Mouse (Mus musculus) intestine, embryonic 15.5 days (tissue): Measurements from ENCODE around the gene Shisal2b. TPM values are rescaled to one million over a fixed set of nuclear protein-coding genes. Genes with fewer than 3 reads are reported as not detected.

Experiments used
- ATAC-seq: fragments of 200-750 bp; cut with Nextera tagmentation; 2 replicates; pipeline ENCODE4 v1.8.0; 2017; ENCODE audit warnings: moderate TSS enrichment, moderate library complexity
- H3K27ac ChIP-seq: fragments of 300-500 bp; sonication (generic); 2 replicates; pipeline ENCODE4 v1.5.1; 2015; ENCODE audit warnings: mild to moderate bottlenecking, inconsistent platforms
- H3K27me3 ChIP-seq: fragments of 300-500 bp; sonication (generic); replicated peaks from 2 replicates; pipeline ENCODE4 v1.6.1; 2015; ENCODE audit warnings: inconsistent platforms
- H3K36me3 ChIP-seq: fragments of 300-500 bp; sonication (generic); 2 replicates; pipeline ENCODE4 v1.6.1; 2015; ENCODE audit warnings: inconsistent platforms
- H3K4me1 ChIP-seq: fragments of 300-500 bp; sonication (generic); replicated peaks from 2 replicates; pipeline ENCODE4 v1.6.1; 2015; ENCODE audit warnings: inconsistent platforms
- H3K4me2 ChIP-seq: fragments of 300-500 bp; sonication (generic); replicated peaks from 2 replicates; pipeline ENCODE4 v1.6.1; 2015; ENCODE audit warnings: mild to moderate bottlenecking, inconsistent platforms
- H3K4me3 ChIP-seq: fragments of 300-500 bp; sonication (generic); replicated peaks from 2 replicates; pipeline ENCODE4 v1.5.1; 2015; ENCODE audit warnings: inconsistent platforms
- H3K9ac ChIP-seq: fragments of 300-500 bp; sonication (generic); 2 replicates; pipeline ENCODE4 v1.6.1; 2015; ENCODE audit warnings: inconsistent platforms
- H3K9me3 ChIP-seq: fragments of 300-500 bp; sonication (generic); 2 replicates; pipeline ENCODE4 v1.6.1; 2016; ENCODE audit warnings: inconsistent platforms
- WGBS: fragments of 180-500 bp; shearing (Covaris S2); methylation state at CpG from one replicate; pipeline ENCODE4 v1.1.7; 2015; 5-methylcytosine and 5-hydroxymethylcytosine counted together
- polyA plus RNA-seq: library from polyadenylated mRNA; unstranded; fragments of >200 nt; fragmentation: Nextera tagmentation; extraction: Ambion mirVana; gene quantifications from 2 replicates; pipeline ENCODE4 v1.2.1, GENCODE M21; 2015

Gene Shisal2b
- polyA plus RNA-seq, 1 experiment from 2014 or later = 0.25 TPM

DNA sequence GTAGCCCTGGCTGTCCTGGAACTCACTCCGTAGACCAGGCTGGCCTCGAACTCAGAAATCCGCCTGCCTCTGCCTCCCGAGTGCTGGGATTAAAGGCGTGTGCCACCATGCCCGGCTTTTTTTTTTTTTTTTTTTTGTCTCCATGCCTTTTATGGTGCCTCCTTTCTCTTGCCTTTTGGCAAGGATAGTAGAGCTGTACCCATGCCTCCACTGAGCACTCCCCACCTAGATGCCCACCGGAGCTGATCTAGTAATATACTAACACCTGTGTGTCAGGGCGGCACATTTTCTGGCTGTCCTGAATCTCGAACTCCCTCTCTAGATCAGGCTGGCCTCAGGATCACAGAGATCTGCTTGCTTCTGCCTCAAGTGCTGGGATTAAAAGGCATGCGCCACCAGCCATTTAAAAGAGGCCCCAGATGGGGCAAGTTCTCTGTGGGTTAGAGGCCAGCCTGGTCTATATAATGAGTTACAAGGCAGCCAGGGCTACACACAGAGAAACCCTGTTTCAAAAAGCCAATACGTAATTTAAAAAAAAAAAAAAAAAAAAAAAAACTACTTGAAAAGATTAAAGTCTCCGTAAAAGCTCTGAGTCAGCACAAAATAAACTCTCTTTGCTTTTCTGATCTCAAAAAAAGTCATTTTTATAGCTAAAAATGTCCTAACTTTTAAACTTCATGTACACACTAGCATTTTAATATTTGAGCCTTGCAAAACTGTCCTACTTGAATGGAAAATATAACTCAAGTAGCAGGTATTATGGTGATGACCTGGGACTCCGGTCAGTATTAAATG, 20.2 kb downstream of the Shisal2b start:
- no peak overlapping the region for H3K4me2 ChIP-seq
- no peak for ATAC-seq
- no peaks in the 10 kb centered on the region for H3K27me3 ChIP-seq
- 87% methylated on average over 12 of the region's 13 CpGs for WGBS
- H3K27ac ChIP-seq = no peak overlapping the region
- 0 out of 2 replicates have a peak, but pooled peaks cover 4% of the 10 kb centered on the region for H3K36me3 ChIP-seq
- no peak overlapping the region for H3K4me3 ChIP-seq
- H3K4me1 ChIP-seq = no peaks in the 10 kb centered on the region
- H3K9ac ChIP-seq = no peak overlapping the region
- H3K9me3 ChIP-seq = no peaks in the 10 kb centered on the region

DNA sequence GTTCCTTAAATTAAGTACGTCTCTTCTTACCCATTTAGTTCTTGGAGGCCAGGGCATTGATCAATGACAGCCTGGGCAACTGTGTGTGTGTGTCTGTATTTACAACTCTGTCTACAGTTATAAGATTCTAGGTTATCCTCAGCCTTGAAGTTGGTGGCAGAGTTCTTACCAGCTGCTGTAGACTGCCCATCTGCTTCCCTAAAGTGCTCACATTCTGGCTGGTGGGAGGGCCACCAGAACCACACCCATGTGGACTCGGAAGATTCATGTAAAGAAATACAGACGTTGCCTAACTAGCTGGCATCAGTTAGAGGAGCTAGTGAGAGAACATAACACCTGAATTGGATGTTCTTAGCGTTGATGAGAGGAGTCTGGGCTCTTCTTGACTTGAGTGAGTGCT, 21.8 kb downstream of the Shisal2b start:
- WGBS = 63% methylated on average over 4 of the region's 4 CpGs
- H3K9me3 ChIP-seq = no peaks in the 10 kb centered on the region

GRCm38 (mm10) chr13:104837628-104838027, 26.1 kb downstream of the Shisal2b start:
- no peak overlapping the region for H3K4me3 ChIP-seq
- no peak for ATAC-seq
- no peak overlapping the region for H3K4me2 ChIP-seq
- WGBS = 68% methylated on average over 7 of the region's 7 CpGs
- no peak overlapping the region for H3K27ac ChIP-seq
- H3K36me3 ChIP-seq = peaks cover 10% of the 10 kb centered on the region
- no peak overlapping the region for H3K9ac ChIP-seq
- H3K27me3 ChIP-seq = no peaks in the 10 kb centered on the region
- no peaks in the 10 kb centered on the region for H3K4me1 ChIP-seq
- no peaks in the 10 kb centered on the region for H3K9me3 ChIP-seq

More for the DNA sequence above, 21.8 kb downstream of the Shisal2b start:
- no peak overlapping the region for H3K4me2 ChIP-seq
- peaks cover 5% of the 10 kb centered on the region; the same call in 1 of the 2 replicates for H3K36me3 ChIP-seq
- no peak overlapping the region for H3K9ac ChIP-seq
- no peak overlapping the region for H3K4me3 ChIP-seq
- H3K27me3 ChIP-seq = no peaks in the 10 kb centered on the region
- no peak overlapping the region for H3K27ac ChIP-seq
- ATAC-seq = no peak
- no peaks in the 10 kb centered on the region for H3K4me1 ChIP-seq

DNA sequence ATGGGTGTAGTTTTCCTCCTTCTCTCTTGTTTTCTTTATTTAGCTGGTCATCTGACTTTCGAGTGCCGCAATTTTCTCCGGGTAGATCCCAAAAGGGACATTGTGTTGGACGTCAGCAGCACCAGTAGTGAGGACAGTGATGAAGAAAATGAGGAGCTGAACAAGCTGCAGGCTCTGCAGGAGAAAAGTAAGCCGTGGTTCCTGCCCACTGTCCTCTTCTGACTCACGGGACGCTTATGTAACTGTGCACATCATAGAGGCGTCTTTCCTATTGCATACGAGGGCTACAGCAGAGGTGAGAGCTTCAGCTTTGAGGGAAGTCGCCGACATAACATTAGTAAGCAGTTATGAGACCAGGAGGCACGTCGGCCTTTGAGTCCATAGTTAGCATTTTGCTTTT, 30.9 kb downstream of the Shisal2b start:
- Histone ChIP-seq H3K4me3 (no peak overlapping the region), H3K4me2 (no peak overlapping the region), H3K4me1 (no peaks in the 10 kb centered on the region), H3K27ac (no peak overlapping the region), H3K9ac (no peak overlapping the region), H3K27me3 (no peaks in the 10 kb centered on the region), H3K9me3 (no peaks in the 10 kb centered on the region), H3K36me3 (peaks cover 17% of the 10 kb centered on the region)
- no peak for ATAC-seq
- WGBS = 95% methylated on average over 13 of the region's 13 CpGs

- no peak for ATAC-seq
- H3K4me3 ChIP-seq = no peak overlapping the region
- 86% methylated on average over 2 of the region's 2 CpGs for WGBS
Measured at GRCm38 (mm10) chr13:104825470-104825869, 38.2 kb downstream of the Shisal2b start.

DNA sequence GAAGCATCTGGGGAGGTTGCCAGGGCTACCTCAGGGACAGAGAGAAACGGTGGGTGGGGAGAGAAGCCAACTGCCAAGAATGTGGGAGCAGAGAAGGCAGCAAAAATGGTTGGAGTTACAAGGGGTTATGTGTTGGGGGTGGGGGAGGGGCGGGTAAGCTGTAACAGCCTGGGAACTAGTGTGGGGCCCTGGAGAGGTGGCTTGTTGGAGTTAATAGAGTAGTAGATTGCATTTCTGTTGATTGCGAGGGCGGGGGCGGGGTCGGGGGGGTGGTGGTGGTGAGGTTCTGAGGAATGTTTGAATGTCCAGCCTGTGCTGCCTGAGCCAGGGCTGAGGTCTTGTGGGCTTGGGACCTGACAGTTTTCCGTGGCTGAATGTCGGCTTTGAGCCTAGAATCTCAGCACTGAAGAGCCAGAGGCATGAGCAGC, 41.3 kb downstream of the Shisal2b start:
- Histone ChIP-seq H3K9ac (no peak overlapping the region), H3K4me3 (no peak overlapping the region), H3K27me3 (no peaks in the 10 kb centered on the region), H3K27ac (no peak overlapping the region), H3K36me3 (0 out of 2 replicates have a peak, but pooled peaks cover 4% of the 10 kb centered on the region), H3K9me3 (no peaks in the 10 kb centered on the region), H3K4me1 (0 out of 2 replicates have a peak, but pooled peaks cover 5% of the 10 kb centered on the region), H3K4me2 (no peak overlapping the region; the same call in 1 of the 2 replicates)
- 22% methylated on average over 8 of the region's 8 CpGs for WGBS
- ATAC-seq = peak; percentile 64

More at GRCm38 (mm10) chr13:104825470-104825869, 38.2 kb downstream of the Shisal2b start:
- Histone ChIP-seq H3K4me1 (no peaks in the 10 kb centered on the region), H3K4me2 (no peak overlapping the region), H3K27ac (no peak overlapping the region), H3K9me3 (no peaks in the 10 kb centered on the region), H3K36me3 (peaks cover 18% of the 10 kb centered on the region), H3K27me3 (no peaks in the 10 kb centered on the region), H3K9ac (no peak overlapping the region)

DNA sequence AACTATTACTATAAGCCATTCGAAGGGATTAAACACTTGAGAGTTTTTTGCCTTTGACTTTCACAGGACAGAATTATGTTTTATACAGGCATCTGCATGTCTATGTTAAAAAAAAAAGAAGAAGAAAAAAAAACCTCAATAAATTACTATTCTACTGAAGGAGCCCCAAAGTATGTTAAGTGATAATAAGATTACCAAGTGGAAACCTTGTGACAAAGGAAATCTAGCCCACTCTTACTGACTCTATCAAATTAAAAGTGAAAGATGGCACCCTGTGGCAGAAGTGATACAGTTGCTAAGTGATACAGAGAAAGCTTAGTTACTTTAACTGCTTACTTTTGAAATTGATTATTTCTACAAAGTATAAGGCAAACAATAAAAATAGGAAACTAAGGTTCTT, 41.8 kb downstream of the Shisal2b start:
- no peak for ATAC-seq
- no peak overlapping the region for H3K27ac ChIP-seq
- 96% methylated on average over 1 of the region's 1 CpGs for WGBS
- H3K36me3 ChIP-seq = 0 out of 2 replicates have a peak, but pooled peaks cover under 1% of the 10 kb centered on the region
- 0 out of 2 replicates have a peak, but pooled peaks cover 5% of the 10 kb centered on the region for H3K4me1 ChIP-seq
- no peak overlapping the region; the same call in 1 of the 2 replicates for H3K4me2 ChIP-seq
- no peak overlapping the region for H3K9ac ChIP-seq
- H3K4me3 ChIP-seq = no peak overlapping the region
- H3K27me3 ChIP-seq = no peaks in the 10 kb centered on the region
- H3K9me3 ChIP-seq = no peaks in the 10 kb centered on the region

GRCm38 (mm10) chr13:104821192-104821591, 42.5 kb downstream of the Shisal2b start:
- Histone ChIP-seq H3K4me2 (no peak overlapping the region), H3K9ac (no peak overlapping the region), H3K27me3 (no peaks in the 10 kb centered on the region), H3K9me3 (no peaks in the 10 kb centered on the region), H3K4me1 (0 out of 2 replicates have a peak, but pooled peaks cover 5% of the 10 kb centered on the region), H3K36me3 (no peaks in the 10 kb centered on the region), H3K4me3 (no peak overlapping the region), H3K27ac (no peak overlapping the region)
- no peak for ATAC-seq

DNA sequence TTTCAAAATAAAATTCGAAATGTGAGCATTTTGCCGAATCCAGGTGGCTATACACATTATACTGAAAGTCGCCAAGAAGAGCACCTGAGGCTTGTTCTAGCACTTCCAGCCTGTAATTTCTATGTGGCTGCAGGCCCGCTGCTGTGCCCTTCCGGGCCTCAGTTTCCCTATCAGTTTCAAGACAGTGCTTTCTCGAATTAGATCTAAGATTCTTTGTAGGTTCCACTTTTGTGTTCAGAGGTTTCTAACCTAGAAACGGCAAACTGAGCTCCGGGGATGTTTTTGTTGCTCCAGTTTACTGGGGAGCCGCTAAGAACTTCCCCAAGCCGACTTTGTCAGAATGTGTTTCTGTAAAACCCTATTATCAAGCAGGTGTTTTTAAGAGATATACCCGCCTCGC, 46.0 kb downstream of the Shisal2b start:
- peaks cover 5% of the 10 kb centered on the region; the same call in 1 of the 2 replicates for H3K4me1 ChIP-seq
- H3K9ac ChIP-seq = peak overlapping the region; percentile 83
- 49% methylated on average over 12 of the region's 12 CpGs for WGBS
- ATAC-seq = no peak
- H3K4me3 ChIP-seq = peak overlapping the region; percentile 70
- no peaks in the 10 kb centered on the region for H3K36me3 ChIP-seq
- no peaks in the 10 kb centered on the region for H3K9me3 ChIP-seq
- peak overlapping the region; percentile 74; the same call in 1 of the 2 replicates for H3K27ac ChIP-seq
- peak overlapping the region; percentile 70 for H3K4me2 ChIP-seq
- no peaks in the 10 kb centered on the region for H3K27me3 ChIP-seq

- H3K9me3 ChIP-seq = no peaks in the 10 kb centered on the region
- peak within 1 kb of the TSS; percentile 70 for H3K4me2 ChIP-seq
- peak within 1 kb of the TSS; percentile 70 for H3K4me3 ChIP-seq
- WGBS = under 1% methylated on average over 50 of the region's 50 CpGs
- no peaks in the 10 kb centered on the region for H3K36me3 ChIP-seq
- peak within 1 kb of the TSS; percentile 83 for H3K9ac ChIP-seq
- H3K4me1 ChIP-seq = peaks cover 5% of the 10 kb centered on the region; the same call in 1 of the 2 replicates
- peak; percentile 94 for ATAC-seq
- no peaks in the 10 kb centered on the region for H3K27me3 ChIP-seq
- peak within 1 kb of the TSS; percentile 74 for H3K27ac ChIP-seq
Measured at GRCm38 (mm10) chr13:104816635-104817571, 46.8 kb downstream of the Shisal2b start, which contains the start of gene Cwc27. Gene Cwc27, minus strand, starts transcription at chr13:104817142.

GRCm38 (mm10) chr13:104816270-104816634, 47.4 kb downstream of the Shisal2b start:
- peak overlapping the region; percentile 83 for H3K9ac ChIP-seq
- ATAC-seq = peak; percentile 18

DNA sequence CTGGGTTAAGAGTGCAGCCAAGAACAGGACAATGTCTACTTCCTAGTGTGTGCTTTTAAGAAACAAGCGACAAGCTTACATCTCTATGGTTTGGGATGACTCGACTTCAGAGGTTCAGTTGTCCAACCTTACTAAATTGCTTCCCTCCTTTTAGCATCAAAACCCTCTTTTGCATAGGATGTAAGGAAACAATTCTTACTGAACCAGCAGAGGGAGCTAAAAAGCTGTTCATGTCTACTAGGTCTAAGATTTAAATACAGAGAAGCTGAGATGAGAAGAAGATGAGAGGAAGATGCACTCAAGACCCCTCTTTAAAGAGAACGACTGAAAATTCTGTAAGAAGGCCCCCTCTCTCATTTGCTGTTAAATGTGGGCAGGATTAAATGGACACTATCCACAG, 58.0 kb downstream of the Shisal2b start:
- Histone ChIP-seq H3K36me3 (0 out of 2 replicates have a peak, but pooled peaks cover 2% of the 10 kb centered on the region), H3K27me3 (no peaks in the 10 kb centered on the region), H3K4me3 (no peak overlapping the region), H3K4me2 (no peak overlapping the region), H3K27ac (no peak overlapping the region), H3K9me3 (no peaks in the 10 kb centered on the region), H3K4me1 (no peaks in the 10 kb centered on the region), H3K9ac (no peak overlapping the region)
- no peak for ATAC-seq
- WGBS = 50% methylated on average over 3 of the region's 3 CpGs

More at GRCm38 (mm10) chr13:104816270-104816634, 47.4 kb downstream of the Shisal2b start:
- Histone ChIP-seq H3K9me3 (no peaks in the 10 kb centered on the region), H3K4me2 (peak overlapping the region; percentile 70), H3K27me3 (no peaks in the 10 kb centered on the region), H3K27ac (peak overlapping the region; percentile 74), H3K36me3 (no peaks in the 10 kb centered on the region), H3K4me1 (peaks cover 5% of the 10 kb centered on the region; the same call in 1 of the 2 replicates), H3K4me3 (peak overlapping the region; percentile 70)
- WGBS = 6% methylated on average over 8 of the region's 8 CpGs
